Mouse (Mus musculus) ovary, adult 18-20 months (tissue): ENCODE data around the gene Pih1d1.

Experiments
- DNase-seq: peaks from one replicate; pipeline ENCODE4 v3.0.0; 2022; ENCODE audit warnings: low spot score, mixed read lengths

Pih1d1 gene

GRCm38 (mm10) chr7:45193871-45194785, 40.0 kb downstream of the Pih1d1 start:
- no peak for DNase-seq

GRCm38 (mm10) chr7:45195341-45196175, 41.5 kb downstream of the Pih1d1 start:
- no peak for DNase-seq

DNA sequence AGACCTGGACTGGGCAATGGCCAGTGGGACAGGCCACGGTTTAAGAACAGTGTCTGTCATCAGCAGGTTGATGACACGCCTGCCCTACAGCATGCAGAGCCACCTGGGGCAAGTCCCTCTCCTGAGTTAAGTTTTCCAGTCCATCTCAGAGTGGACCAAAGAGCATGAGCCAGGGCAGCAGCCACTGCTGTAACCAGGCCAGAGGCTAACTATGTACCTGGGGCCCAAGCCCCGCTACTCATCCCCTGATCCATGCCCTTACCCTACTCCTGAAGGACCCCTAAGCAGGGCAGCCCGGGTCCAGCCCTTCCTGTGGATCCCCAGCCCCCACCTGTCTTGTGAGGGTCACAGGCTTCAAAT, 42.1 kb downstream of the Pih1d1 start:
- DNase-seq: no peak

- no peak for DNase-seq
Observed at GRCm38 (mm10) chr7:45196994-45197393, 42.9 kb downstream of the Pih1d1 start.

- peak; percentile 56 for DNase-seq
Observed at GRCm38 (mm10) chr7:45198435-45198834, 44.3 kb downstream of the Pih1d1 start.

DNA sequence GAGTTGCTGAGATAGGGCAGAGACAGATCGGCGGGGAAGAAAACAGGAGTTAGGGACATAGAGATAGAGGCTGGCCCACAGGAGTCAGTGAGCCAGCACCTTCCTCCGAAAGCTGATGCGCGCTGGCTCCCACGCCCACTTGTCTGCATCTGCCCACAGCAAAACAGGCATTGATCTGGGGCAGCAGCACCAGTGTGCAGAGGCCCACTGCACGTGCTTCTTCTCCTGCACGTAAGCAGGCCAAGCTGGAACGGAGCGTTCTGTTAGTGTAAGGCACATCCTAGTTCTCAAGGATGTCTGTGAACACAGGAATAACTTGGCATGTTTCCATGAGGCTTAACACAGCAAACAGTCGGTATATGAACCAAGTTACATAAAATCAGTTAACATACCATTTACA, 44.9 kb downstream of the Pih1d1 start:
- DNase-seq: no peak

DNA sequence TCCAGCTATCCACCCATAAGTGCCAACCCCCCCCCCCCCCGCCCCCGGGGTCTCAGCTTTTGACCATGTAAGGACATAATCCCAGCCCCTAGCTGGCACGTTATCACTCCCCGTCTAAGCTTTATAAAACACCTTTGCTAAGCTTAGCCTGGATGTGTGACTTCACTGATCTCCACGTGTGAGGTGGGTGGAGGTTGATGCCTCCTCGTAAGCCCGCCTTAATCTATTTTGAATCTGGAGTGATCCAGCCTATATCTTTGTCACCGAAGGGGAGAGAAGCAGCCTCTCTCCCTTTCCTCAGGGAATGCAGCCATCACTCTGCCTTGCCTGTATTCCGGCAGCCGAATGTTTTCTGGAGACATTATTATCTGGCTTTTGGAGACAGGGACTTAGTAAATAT, 48.6 kb downstream of the Pih1d1 start:
- no peak for DNase-seq

DNA sequence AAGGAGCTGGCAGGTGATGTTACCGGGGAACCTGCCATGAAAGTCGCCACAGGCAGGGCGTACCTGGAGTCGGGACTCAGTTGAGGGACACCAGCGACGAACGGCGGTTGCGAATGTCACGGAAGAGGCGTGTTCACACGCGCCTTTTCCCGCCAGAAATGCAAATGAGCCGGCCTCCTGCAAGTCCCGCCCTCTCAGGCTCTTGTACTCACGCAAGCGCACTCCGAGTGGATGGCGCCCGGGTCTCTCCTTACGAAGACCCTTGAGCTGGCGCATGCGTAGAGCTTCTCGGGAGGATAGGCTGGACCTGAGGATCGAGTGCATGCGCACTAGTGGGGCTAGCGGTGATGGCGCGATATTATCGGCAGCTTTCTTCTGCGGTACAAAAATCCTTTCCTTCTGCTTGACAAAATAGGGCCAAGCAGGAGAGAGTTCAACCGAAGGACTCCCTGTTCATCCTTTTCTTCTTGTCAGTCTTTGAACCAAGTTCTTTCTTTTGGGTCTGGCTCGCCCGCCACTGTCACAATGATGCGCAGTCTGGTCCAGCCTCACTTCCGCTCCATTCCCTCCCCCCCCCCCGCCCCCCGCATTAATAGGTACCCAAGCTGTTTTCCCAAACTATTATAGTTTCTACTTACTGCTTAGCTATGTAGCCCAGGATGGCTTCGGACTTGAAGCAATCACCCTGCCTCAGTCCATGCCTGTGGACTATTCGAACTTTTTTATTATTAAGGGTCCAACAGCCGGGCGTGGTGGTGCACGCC, 50.5 kb downstream of the Pih1d1 start, which contains the start of gene Ccdc155:
Ccdc155 (minus strand) TSS at position 513 of the 764 bp plus-strand sequence.
- DNase-seq: peak; percentile 91

DNA sequence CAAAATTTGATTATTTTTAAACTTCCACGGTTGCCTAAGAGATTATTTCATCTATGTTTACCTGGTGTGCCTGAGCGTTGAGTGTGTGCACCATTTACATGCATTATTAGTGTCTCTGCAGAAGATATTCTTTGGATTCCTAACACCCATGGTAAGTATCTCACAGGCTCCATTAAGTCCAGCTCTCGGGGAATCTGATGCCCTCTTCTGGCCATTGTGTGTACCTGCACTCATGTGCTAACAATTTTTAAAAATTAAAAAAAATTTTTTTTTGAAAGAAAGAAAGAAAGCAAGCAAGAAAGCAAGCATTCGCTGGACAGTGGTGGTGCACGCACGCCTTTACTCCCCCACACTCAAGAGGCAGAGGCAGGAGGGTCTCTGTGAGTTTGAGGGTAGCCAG, 54.2 kb downstream of the Pih1d1 start:
- no peak for DNase-seq
